Mouse (Mus musculus) heart, adult 2 months (tissue): ENCODE data around the gene Cela3a. TPM values are rescaled to one million over a fixed set of nuclear protein-coding genes. Genes with fewer than 3 reads are reported as not detected.

Experiments used
- DNase-seq, 2 experiments: peaks; one replicate each; pipeline ENCODE4 v3.0.0; 2021
- H3K27ac ChIP-seq: fragments of 200-600 bp; 2 replicates; pipeline ENCODE4 v1.8.1; 2022
- H3K27me3 ChIP-seq: fragments of 200-500 bp; 2 replicates; pipeline ENCODE4 v1.6.1; 2012; ENCODE audit warnings: mild to moderate bottlenecking, low read length, inconsistent platforms, mixed read lengths; ENCODE audit not compliant: control insufficient read depth, insufficient read depth
- H3K36me3 ChIP-seq: fragments of 200-500 bp; 2 replicates; pipeline ENCODE4 v1.6.1; 2012; ENCODE audit warnings: low read length, inconsistent platforms; ENCODE audit not compliant: control insufficient read depth, insufficient read depth
- H3K4me1 ChIP-seq: fragments of 200-500 bp; 2 replicates; pipeline ENCODE4 v1.6.1; 2011; ENCODE audit warnings: low read length; ENCODE audit not compliant: control insufficient read depth, insufficient read depth
- H3K4me3 ChIP-seq: fragments of 200-600 bp; 2 replicates; pipeline ENCODE4 v1.8.1; 2022
- H3K79me2 ChIP-seq: fragments of 200-500 bp; replicated peaks from 2 replicates; pipeline ENCODE4 v1.6.1; 2012; ENCODE audit warnings: mild to moderate bottlenecking, inconsistent platforms, low read length, moderate library complexity, mixed read lengths; ENCODE audit not compliant: control insufficient read depth, insufficient read depth
- H3K9ac ChIP-seq: fragments of 200-500 bp; 2 replicates; pipeline ENCODE4 v1.6.1; 2012; ENCODE audit warnings: low read depth, mild to moderate bottlenecking, control low read depth, inconsistent platforms, low read length, mixed read lengths
- CTCF ChIP-seq: fragments of 200-600 bp; IDR thresholded peaks from 2 replicates; pipeline ENCODE4 v1.8.1; 2022; ENCODE audit warnings: antibody characterized with exemption, mild to moderate bottlenecking, moderate library complexity
- EP300 ChIP-seq: fragments of 200-500 bp; IDR thresholded peaks from 2 replicates; pipeline ENCODE4 v1.6.1; 2011; ENCODE audit warnings: low read depth, low read length, control low read depth; ENCODE audit not compliant: insufficient read depth
- POLR2A ChIP-seq: fragments of 200-500 bp; IDR thresholded peaks from 2 replicates; pipeline ENCODE4 v1.6.1; 2011; ENCODE audit warnings: mild to moderate bottlenecking, low read depth, low read length, control low read depth; ENCODE audit not compliant: insufficient read depth
- WGBS: fragments of 180-500 bp; shearing (Covaris S2); methylation state at CpG from one replicate; pipeline ENCODE4 v1.1.7; 2018; 5-methylcytosine and 5-hydroxymethylcytosine counted together
- intact Hi-C: fragments of 180-260 bp; cut with DNase I; formaldehyde crosslinking; loops from one replicate; pipeline ENCODE4 v1.15.1; 2025
- polyA plus RNA-seq: library from polyadenylated mRNA; depleted of rRNA; stranded (reverse); fragments of >200 nt; gene quantifications from 2 replicates; pipeline ENCODE4 v1.2.3, GENCODE M21; 2012
- total RNA-seq, 2 experiments: library from RNA; stranded (reverse); gene quantifications; 2 replicates each; pipeline ENCODE4 v1.2.3; 2021

Gene Cela3a
- total and polyA plus RNA-seq, 3 experiments, result not detected

- no peaks in the 10 kb centered on the region for H3K79me2 ChIP-seq
- 83% methylated on average over 3 of the region's 3 CpGs for WGBS
- no peaks in the 10 kb centered on the region for H3K4me1 ChIP-seq
- intact Hi-C loops, result no loop called here
- H3K27me3 ChIP-seq, result no peaks in the 10 kb centered on the region
- no peaks in the 10 kb centered on the region for H3K36me3 ChIP-seq
- H3K9ac ChIP-seq, result no peak overlapping the region
- TF ChIP-seq EP300 (no peak), POLR2A (no peak), CTCF (no peak)
- no peak overlapping the region for H3K27ac ChIP-seq
- no peak overlapping the region for H3K4me3 ChIP-seq
- DNase-seq, result no peak
These were observed 4.0 kb downstream of the Cela3a start for GRCm38 (mm10) chr4:137405571-137405970.

- WGBS, result 59% methylated on average over 15 of the region's 15 CpGs
- no peaks in the 10 kb centered on the region for H3K36me3 ChIP-seq
- no peak for TF ChIP-seq CTCF
- peak; percentile 72; the same call in 1 of the 2 replicates for TF ChIP-seq EP300
- H3K27me3 ChIP-seq, result no peaks in the 10 kb centered on the region
- intact Hi-C loops, result loop anchor here (10.0 kb wide), 2 partner anchors 232 to 322 kb away; no protein-coding TSS in a partner anchor
- DNase-seq, result peak; percentile 58 to 80
- H3K79me2 ChIP-seq, result no peaks in the 10 kb centered on the region
- peak overlapping the region; percentile 49 for H3K27ac ChIP-seq
- peaks cover 1% of the 10 kb centered on the region; the same call in 1 of the 2 replicates for H3K4me1 ChIP-seq
- no peak overlapping the region for H3K9ac ChIP-seq
- no peak overlapping the region for H3K4me3 ChIP-seq
These were observed 12.7 kb downstream of the Cela3a start for GRCm38 (mm10) chr4:137396641-137397525.

- H3K9ac ChIP-seq, result no peak overlapping the region
- no peaks in the 10 kb centered on the region for H3K36me3 ChIP-seq
- TF ChIP-seq CTCF (no peak), POLR2A (no peak), EP300 (0 out of 2 replicates have a peak, but pooled peaks have one; percentile 46)
- H3K4me1 ChIP-seq, result peaks cover 6% of the 10 kb centered on the region
- DNase-seq, result peak; percentile 64 to 74
- peak overlapping the region; percentile 65 for H3K27ac ChIP-seq
- no peak overlapping the region for H3K4me3 ChIP-seq
- 49% methylated on average over 9 of the region's 9 CpGs for WGBS
- intact Hi-C loops, result loop anchor here (5.0 to 10.0 kb wide), 3 partner anchors 81 to 319 kb away; no protein-coding TSS in a partner anchor
- H3K79me2 ChIP-seq, result no peaks in the 10 kb centered on the region
- no peaks in the 10 kb centered on the region for H3K27me3 ChIP-seq
These were observed 16.0 kb downstream of the Cela3a start for GRCm38 (mm10) chr4:137393378-137394135.

- H3K36me3 ChIP-seq, result no peaks in the 10 kb centered on the region
- WGBS, result 78% methylated on average over 9 of the region's 9 CpGs
- no peak for DNase-seq
- no peak overlapping the region for H3K9ac ChIP-seq
- H3K4me1 ChIP-seq, result peaks cover 6% of the 10 kb centered on the region
- no peaks in the 10 kb centered on the region for H3K79me2 ChIP-seq
- no peak overlapping the region for H3K4me3 ChIP-seq
- no peaks in the 10 kb centered on the region for H3K27me3 ChIP-seq
- TF ChIP-seq POLR2A (no peak), EP300 (no peak), CTCF (no peak)
- intact Hi-C loops, result loop anchor here (5.0 to 10.0 kb wide), 3 partner anchors 81 to 318 kb away; no protein-coding TSS in a partner anchor
- peak overlapping the region; percentile 65 for H3K27ac ChIP-seq
These were observed 16.7 kb downstream of the Cela3a start for GRCm38 (mm10) chr4:137392874-137393273.

GRCm38 (mm10) chr4:137391287-137391686, 18.3 kb downstream of the Cela3a start:
- H3K4me1 ChIP-seq, result peaks cover 6% of the 10 kb centered on the region
- H3K27ac ChIP-seq, result no peak overlapping the region
- intact Hi-C loops, result loop anchor here (5.0 to 10.0 kb wide), 3 partner anchors 79 to 316 kb away; no protein-coding TSS in a partner anchor
- 89% methylated on average over 3 of the region's 3 CpGs for WGBS
- no peak for TF ChIP-seq EP300
- peak; percentile 58 for TF ChIP-seq CTCF
- TF ChIP-seq POLR2A, result no peak
- no peaks in the 10 kb centered on the region for H3K36me3 ChIP-seq
- no peak for DNase-seq
- H3K9ac ChIP-seq, result no peak overlapping the region
- H3K4me3 ChIP-seq, result no peak overlapping the region
- no peaks in the 10 kb centered on the region for H3K27me3 ChIP-seq
- H3K79me2 ChIP-seq, result no peaks in the 10 kb centered on the region
